Mouse (Mus musculus) T-helper 1 cell (primary cell): ENCODE measurements around the gene Simc1.

Experiments
- in situ Hi-C: fragments of 300-600 bp; cut with MboI, MseI; formaldehyde crosslinking; loops from one replicate; pipeline ENCODE4 v1.15.1; 2025; ENCODE audit warnings: high pct_unique_total_duplicates

The Simc1 gene

DNA sequence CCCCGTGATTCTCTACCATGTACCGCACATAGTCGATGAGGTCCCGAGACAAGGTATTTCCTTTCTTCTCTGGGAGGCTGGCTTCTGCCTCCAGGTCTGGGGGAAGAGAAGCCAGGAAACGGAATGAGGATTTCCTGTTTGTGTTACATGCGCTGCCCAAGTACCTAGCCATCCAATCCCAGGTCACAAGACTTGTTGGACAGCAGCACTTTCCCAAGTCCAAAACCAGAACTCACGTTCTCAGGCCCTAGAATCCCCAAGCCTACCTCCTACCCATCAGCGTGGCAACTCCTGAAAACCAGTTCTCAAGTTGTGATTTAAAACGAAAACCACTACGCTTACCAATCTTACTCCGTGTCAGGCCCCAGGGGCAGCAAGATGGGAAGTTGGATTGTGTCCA is 82.3 kb downstream of the Simc1 start:
- in situ Hi-C loops = no loop called here

DNA sequence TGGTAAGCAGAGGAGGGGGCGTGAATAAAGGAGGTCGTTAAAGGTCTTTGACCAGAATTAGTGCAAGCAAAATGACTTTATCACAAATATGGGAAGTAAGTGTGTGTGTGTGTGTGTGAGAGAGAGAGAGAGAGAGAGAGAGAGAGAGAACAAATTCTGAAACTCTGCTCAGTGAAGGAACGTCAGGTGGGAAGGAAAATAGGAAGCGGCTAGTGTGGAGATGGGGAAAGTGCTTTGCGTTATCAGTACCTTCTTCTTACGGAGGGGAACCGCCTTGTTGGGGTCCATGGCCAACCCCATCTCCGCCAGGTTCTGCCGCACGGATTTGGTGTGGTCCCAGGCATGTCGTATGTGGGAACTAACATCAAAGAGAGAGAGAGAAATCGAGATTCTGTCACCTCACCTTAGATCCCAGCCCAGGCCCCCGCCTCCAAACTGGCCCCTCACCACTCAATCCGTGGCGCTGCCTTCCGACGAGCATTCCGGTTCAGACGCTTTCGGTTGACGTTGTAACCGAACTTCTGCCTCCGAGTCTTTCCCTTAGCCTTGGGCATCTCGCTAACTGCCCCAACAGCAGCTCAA is 85.9 kb downstream of the Simc1 start:
- in situ Hi-C loops = no loop called here

DNA sequence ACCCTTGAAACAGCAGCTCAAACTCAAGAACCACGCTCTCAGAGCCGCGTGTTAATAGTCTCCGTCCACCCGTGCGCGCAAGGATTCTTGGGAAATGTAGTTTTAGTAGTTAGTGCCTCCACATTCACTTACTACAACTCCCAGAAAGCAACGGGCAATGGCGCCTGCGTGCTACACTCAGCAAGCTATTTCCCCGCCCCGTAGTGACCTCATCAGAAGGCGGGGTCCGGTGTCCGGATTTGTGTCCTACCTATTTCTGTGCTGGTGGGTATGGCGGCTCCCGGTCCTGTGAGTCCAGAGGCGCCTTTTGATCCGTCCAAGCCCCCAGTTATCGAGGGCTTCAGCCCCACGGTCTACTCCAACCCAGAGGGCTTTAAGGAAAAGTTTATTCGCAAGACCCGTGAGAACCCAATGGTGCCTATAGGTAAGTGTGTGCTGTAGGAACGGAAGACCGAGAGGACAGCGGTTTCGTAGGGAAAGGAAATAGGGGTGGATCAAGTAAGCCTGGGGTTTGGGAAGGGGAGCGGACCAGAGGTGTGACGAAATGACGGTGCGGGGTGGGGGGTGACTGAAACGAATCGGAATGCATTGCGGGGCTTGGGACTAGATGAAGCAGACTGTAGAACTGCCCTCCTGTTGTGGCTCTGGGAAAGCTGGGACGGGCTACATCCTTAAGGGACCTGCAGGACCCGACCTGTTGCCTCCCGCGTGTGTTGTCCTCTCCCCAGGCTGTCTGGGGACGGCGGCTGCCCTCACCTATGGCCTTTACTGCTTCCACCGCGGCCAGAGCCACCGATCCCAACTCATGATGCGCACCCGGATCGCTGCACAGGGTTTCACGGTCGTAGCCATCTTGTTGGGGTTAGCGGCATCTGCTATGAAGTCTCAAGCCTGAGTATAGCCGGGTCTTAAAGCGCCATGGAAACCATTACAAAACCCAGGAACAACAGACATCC is 86.7 kb downstream of the Simc1 start, which contains the start of the genes Nop16 and Higd2a:
Gene Nop16 (minus strand): TSS at position 95 of the 956 bp plus-strand sequence.
Gene Higd2a (plus strand): TSS at position 212 of the 956 bp plus-strand sequence.
- in situ Hi-C loops = no loop called here

DNA sequence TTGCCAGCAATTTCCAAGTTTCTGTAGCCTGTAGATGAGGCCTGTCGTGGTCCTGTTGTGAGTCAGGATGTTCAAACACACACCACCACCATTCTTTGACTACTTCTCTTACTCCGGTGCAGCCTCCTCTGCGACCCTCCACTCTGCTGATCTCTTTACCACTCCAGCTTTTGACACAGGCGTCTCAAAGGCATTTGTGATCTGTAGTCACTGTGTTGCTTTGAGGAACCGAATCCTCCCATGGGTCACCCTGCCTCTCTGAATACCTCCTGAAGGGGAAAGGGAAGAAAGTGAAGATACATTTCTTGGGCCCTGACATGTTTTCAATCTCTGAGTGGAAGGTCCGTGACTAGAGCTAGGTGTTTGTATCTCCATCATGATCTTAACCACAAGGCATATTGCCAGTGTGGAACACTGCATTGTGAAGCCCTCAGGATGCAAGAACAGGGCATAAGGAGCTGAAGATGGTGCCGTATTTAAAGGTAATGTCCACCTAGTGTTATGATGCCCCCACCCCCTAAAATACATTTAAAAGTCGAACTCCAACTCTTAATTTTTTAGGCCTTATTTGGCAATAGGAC is 88.3 kb downstream of the Simc1 start:
- in situ Hi-C loops = no loop called here

DNA sequence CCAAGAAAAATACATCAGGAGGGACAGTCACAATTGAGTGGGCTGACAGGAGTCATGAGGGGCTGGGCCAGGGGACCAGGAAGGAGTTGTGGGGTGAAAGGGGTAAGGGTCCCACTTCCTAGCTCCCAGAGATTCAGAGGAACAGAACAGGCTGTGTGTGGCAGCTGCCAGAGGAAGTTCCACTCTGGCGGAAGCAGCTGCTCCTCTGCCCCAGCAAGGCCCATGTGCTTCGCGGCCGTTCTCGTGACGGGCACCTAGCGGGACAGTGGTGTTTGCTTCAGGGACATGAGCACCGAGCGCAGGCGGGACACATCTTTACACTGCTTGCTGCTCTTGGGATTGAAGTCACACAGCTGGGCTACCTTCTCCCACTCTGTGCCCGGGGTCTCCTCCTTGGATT is 90.0 kb downstream of the Simc1 start:
- in situ Hi-C loops = no loop called here

DNA sequence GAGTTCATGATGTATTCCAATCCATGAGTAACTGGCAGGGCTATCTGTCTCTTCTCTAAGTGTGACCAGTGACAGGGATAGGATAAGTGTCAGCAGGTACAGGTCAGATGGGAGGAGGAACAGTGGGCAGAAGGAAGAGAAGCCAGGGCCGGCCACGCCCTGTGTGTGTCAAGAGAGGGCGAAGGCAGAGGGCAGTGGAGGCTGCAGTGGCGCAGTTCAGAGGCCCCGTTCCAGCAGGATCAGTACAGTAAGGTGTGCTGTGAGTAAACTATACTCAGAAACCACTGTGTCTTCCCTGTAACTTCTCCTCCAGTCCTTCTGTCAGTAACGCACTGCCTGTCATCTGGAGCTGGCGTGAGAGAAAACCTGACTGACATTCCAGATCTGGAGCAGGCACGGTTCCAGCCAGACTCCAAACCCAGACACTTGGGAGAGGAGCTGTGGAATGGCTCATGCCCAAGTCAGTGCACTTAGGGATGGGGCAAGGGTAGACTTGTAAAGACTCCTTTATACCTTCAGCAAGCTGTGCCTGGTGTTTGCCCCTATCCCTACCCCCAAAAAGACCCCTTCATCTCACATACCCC is 92.6 kb downstream of the Simc1 start:
- in situ Hi-C loops = no loop called here

DNA sequence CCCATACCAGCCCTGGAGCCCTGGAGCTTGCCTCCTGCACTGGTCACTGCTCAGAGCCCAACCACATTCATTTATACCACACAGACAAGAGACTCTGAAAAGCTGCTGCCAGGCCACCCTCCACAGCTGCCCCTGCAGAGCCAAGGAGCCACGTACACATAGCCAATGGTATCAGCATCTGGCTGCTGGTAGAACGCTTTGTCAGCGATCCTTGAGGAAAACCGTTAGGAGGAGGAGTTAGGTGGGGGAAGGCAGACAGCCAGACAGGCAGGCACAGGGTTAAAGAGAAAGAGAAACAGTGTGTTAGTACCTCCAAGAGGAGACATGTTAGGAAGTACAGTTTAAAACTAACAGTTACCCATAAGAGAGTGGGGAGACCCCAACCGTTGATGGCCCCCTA is 93.3 kb downstream of the Simc1 start:
- in situ Hi-C loops = no loop called here

DNA sequence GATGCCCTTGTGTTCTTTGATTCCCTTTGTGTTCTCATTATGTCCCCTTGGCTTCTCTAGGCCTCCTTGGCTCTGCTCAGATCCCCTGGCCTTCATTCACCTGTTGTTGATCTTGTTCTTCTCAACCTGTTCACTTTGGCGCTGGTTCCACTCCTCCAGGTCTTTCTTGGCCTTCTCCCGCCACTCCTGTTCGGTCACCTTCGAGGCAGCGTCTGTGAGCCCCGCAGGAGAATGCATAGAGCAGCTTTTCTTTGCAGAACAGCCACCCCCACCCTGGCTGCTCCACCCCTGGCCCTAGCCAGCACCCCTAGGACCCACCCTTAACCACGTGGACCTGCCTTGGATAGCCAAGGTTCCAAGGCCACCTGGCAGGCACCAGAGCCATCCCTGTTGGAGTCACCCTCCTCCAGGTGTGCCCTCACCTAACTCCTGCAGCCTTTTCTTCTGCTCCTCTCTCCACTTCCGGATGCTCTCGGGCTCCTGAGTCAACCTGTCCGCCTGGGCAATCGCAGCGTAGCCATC is 95.1 kb downstream of the Simc1 start:
- in situ Hi-C loops = no loop called here
